Mouse (Mus musculus) kidney, adult 2 months (tissue): Measurements from ENCODE around the gene Rps2. TPM values are rescaled to one million over a fixed set of nuclear protein-coding genes. Genes with fewer than 3 reads are reported as not detected.
"Not testable (repeated sequence)": the region's sequence is repeated elsewhere in the genome, so short reads cannot be mapped to it uniquely, and the experiment has no call there.

ENCODE experiments used
- DNase-seq: peaks from one replicate; pipeline ENCODE4 v3.0.0; 2021
- H3K27ac ChIP-seq: fragments of 200-500 bp; 2 replicates; pipeline ENCODE4 v1.5.1; 2012; ENCODE audit warnings: low read depth, low read length, control low read depth, inconsistent platforms; ENCODE audit not compliant: insufficient read depth
- H3K27me3 ChIP-seq: fragments of 200-500 bp; replicated peaks from 2 replicates; pipeline ENCODE4 v1.6.1; 2012; ENCODE audit warnings: mild to moderate bottlenecking, moderate library complexity, low read length, inconsistent platforms; ENCODE audit not compliant: control insufficient read depth, insufficient read depth
- H3K36me3 ChIP-seq: fragments of 200-500 bp; 2 replicates; pipeline ENCODE4 v1.6.1; 2012; ENCODE audit warnings: mild to moderate bottlenecking, moderate library complexity, low read length, inconsistent platforms; ENCODE audit not compliant: control insufficient read depth, insufficient read depth
- H3K4me1 ChIP-seq: fragments of 200-500 bp; 2 replicates; pipeline ENCODE4 v1.6.1; 2011; ENCODE audit warnings: low read length; ENCODE audit not compliant: control insufficient read depth, insufficient read depth
- H3K4me3 ChIP-seq: fragments of 200-500 bp; 2 replicates; pipeline ENCODE4 v1.5.1; 2011; ENCODE audit warnings: mild to moderate bottlenecking, low read depth, low read length, control low read depth; ENCODE audit not compliant: insufficient read depth
- CTCF ChIP-seq: fragments of 200-500 bp; conservative IDR thresholded peaks from 2 replicates; pipeline ENCODE4 v1.5.1; 2011; ENCODE audit warnings: low read depth, mild to moderate bottlenecking, control low read depth, low read length, moderate library complexity, mixed read lengths; ENCODE audit not compliant: insufficient read depth, insufficient read length
- POLR2A ChIP-seq: fragments of 200-500 bp; IDR thresholded peaks from one replicate; pipeline ENCODE4 v1.6.1; 2011; ENCODE audit warnings: low read depth, low read length, control low read depth
- WGBS: fragments of 180-500 bp; shearing (Covaris S2); methylation state at CpG from one replicate; pipeline ENCODE4 v1.1.7; 2018; 5-methylcytosine and 5-hydroxymethylcytosine counted together
- polyA plus RNA-seq: library from polyadenylated mRNA; depleted of rRNA; stranded (reverse); fragments of >200 nt; gene quantifications from 2 replicates; pipeline ENCODE4 v1.2.3, GENCODE M21; 2012

Rps2 gene
- polyA plus RNA-seq, 1 experiment, result 2,444 TPM

DNA sequence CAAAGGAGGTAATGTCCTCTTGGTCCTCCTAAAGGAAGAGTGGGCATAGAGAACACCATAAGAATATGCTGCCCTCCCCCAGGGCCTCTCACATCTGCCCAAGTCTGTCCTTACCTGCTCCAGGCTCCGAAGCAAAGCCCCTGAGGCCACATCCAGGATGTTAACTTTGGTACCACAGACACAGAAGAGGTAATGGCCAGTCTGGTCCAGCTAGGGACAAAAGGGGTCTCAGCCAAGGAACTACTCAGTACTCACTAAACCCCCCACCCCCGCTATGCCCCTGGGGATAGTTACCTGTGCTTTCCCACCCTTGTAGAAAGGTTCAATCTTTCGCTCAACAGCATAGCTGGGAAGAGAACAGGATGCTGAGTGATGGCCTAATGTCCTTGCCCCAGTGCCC is 12.1 kb upstream of the Rps2 start:
- DNase-seq, result no peak
- no peak overlapping the region for H3K27ac ChIP-seq
- no peak overlapping the region for H3K4me3 ChIP-seq
- TF ChIP-seq CTCF (no peak), POLR2A (no peak)
- H3K27me3 ChIP-seq, result no peaks in the 10 kb centered on the region
- no peaks in the 10 kb centered on the region for H3K36me3 ChIP-seq
- WGBS, result 93% methylated on average over 3 of the region's 3 CpGs
- no peaks in the 10 kb centered on the region; the same call in 1 of the 2 replicates for H3K4me1 ChIP-seq

- WGBS, result 4% methylated on average over 32 of the region's 32 CpGs
- DNase-seq, result peak; percentile 97
- H3K4me1 ChIP-seq, result no peaks in the 10 kb centered on the region; the same call in 1 of the 2 replicates
Measured at GRCm38 (mm10) chr17:24706982-24707800, 10.7 kb upstream of the Rps2 start, which contains the start of gene Tbl3. Gene Tbl3, minus strand, starts transcription at chr17:24707660.

DNA sequence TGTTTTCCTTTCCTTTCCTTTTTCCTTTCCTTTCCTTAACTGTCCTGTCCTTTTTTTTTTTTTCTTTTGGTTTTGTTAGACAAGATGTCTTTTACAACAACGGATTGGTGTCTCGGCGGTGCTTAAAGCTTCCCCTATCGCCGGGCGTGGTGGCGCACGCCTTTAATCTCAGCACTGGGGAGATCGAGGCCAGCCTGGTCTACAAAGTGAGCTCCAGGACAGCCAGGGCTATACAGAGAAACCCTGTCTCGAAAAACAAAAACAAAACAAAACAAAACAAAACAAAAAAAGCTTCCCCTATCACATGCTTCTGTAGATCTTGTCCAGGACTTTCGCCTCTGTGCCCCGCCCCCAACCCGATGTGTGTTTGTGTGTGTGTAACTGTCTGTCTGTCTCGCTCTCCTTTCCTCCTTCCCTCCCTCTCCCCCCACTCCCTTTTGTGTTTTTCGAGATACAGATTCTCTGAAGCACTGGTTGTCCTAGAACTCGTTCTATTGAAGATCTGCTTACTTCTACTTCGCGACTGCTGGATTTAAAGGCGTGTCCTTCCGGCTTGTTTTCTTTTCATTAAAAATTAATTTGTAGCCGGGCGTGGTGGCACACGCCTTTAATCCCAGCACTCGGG is 10.0 kb upstream of the Rps2 start:
- TF ChIP-seq CTCF, result no peak
- TF ChIP-seq POLR2A, result no peak
- Histone ChIP-seq H3K27me3 (no peaks in the 10 kb centered on the region), H3K36me3 (no peaks in the 10 kb centered on the region), H3K4me1 (no peaks in the 10 kb centered on the region; the same call in 1 of the 2 replicates), H3K4me3 (peak overlapping the region; percentile 58), H3K27ac (peak overlapping the region; percentile 18; the same call in 1 of the 2 replicates)
- DNase-seq, result peak; percentile 40
- 2% methylated on average over 24 of the region's 24 CpGs for WGBS

More at GRCm38 (mm10) chr17:24706982-24707800, 10.7 kb upstream of the Rps2 start, which contains the start of gene Tbl3:
- Histone ChIP-seq H3K36me3 (no peaks in the 10 kb centered on the region), H3K27ac (peak within 1 kb of the TSS; percentile 21; the same call in 1 of the 2 replicates), H3K27me3 (no peaks in the 10 kb centered on the region), H3K4me3 (peak within 1 kb of the TSS; percentile 58)
- peak; percentile 74 for TF ChIP-seq POLR2A
- TF ChIP-seq CTCF, result no peak

DNA sequence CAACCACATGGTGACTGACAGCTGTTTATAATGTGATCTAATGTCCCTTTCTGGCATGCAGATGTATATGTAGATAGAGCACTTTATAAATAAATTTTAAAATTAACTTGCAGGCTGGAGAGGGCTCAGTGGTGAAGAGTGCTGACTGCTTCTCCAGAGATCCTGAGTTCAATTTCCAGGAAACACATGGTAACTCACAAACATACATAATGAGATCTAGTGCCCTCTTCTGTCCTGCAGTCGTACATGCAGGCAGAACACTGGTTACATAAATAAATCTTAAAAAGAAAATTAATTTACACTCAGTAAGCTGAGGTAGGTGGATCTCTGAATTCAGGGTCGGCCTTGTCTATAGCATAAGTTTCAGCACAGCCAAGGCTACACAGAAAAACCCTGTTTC is 9.3 kb upstream of the Rps2 start:
- Histone ChIP-seq H3K27ac (no peak overlapping the region), H3K4me3 (no peak overlapping the region), H3K4me1 (no peaks in the 10 kb centered on the region; the same call in 1 of the 2 replicates), H3K36me3 (no peaks in the 10 kb centered on the region), H3K27me3 (no peaks in the 10 kb centered on the region)
- no peak for TF ChIP-seq POLR2A
- TF ChIP-seq CTCF, result 0 out of 2 replicates have a peak, but pooled peaks have one; percentile 1
- peak; percentile 27 for DNase-seq
- WGBS, result 30% methylated on average over 2 of the region's 2 CpGs

DNA sequence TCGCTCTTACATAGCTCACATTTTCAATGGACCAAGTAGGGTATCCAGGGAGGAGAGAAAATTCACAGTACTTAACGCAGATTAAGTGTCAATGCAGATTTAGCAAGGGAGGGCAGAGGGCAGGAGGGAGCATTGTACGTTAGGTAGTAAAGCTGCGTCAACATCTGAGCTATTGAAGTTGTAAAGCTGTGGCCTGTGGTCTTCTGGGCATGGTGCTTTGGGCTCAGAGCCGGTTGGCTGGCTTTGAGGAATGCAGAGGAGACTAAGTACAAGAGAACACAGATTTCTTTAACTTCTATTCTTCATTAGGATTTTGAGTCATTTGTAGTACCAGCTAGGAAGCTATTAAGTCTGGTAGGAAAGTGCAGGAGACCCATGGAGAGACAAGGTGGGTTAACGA is 2.4 kb upstream of the Rps2 start:
- WGBS, result 50% methylated on average over 6 of the region's 6 CpGs
- no peak for TF ChIP-seq CTCF
- TF ChIP-seq POLR2A, result no peak
- Histone ChIP-seq H3K27ac (no peak overlapping the region), H3K36me3 (no peaks in the 10 kb centered on the region), H3K4me3 (no peak overlapping the region), H3K4me1 (peaks cover 6% of the 10 kb centered on the region; the same call in 1 of the 2 replicates), H3K27me3 (no peaks in the 10 kb centered on the region)
- peak; percentile 23 for DNase-seq

DNA sequence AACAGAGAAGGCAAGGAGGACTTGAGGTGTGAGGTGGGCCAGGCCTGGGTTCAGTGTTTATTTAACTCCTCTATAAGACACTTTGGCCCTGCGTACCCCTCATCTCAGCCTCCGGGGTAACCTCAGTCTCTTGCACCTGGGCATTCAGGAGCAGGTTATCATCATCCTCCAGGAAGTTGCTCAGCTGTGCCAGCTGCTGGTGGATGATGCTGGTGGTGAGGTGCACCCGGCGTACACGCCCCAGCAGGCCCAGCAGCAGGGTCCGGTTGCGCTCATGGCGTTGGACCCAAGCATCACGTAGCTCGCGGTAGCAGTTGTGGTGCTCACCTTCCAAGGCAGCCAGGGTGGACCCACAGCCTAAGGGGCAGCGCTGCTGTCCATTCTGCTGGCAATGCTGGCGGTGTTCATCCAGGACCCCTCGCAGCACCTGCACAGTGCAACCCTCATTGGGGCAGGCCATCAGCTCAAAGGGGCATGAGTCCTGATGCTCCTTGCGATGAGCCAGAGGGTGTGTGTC is 1.7 kb upstream of the Rps2 start:
- H3K36me3 ChIP-seq, result no peaks in the 10 kb centered on the region
- no peak for DNase-seq
- 92% methylated on average over 15 of the region's 15 CpGs for WGBS
- TF ChIP-seq CTCF (no peak), POLR2A (no peak)
- no peaks in the 10 kb centered on the region for H3K27me3 ChIP-seq
- no peak overlapping the region for H3K4me3 ChIP-seq
- no peak overlapping the region for H3K27ac ChIP-seq
- H3K4me1 ChIP-seq, result peaks cover 6% of the 10 kb centered on the region; the same call in 1 of the 2 replicates

DNA sequence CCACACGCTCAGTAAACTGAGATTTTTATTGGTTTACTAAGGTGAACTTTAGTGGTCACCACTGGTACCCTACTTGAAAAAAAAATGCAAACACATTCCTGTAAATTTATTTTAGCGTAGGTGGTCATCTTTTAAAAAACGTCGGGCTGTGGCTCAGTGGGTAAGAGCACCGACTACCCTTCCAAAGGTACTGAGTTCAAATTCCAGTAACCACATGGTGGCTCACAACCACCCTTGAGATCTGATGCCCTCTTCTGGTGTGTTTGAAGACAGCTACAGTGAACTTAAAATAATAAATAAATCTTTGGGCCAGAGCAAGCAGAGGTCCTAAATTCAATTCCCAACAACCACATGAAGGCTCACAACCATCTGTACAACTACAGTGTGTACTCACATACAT is 1.0 kb downstream of the Rps2 start:
- 61% methylated on average over 5 of the region's 5 CpGs for WGBS
- not testable (repeated sequence) for H3K27ac ChIP-seq, DNase-seq, H3K27me3 ChIP-seq, H3K36me3 ChIP-seq, H3K4me1 ChIP-seq
- peak overlapping the region; percentile 86 for H3K4me3 ChIP-seq
